Mouse (Mus musculus) ovary, postnatal 10 days (tissue): ENCODE measurements around the gene Timp1.
A peak's percentile ranks its signal among the peaks of the same experiment; 100 is the strongest.

Experiments
- DNase-seq: peaks from one replicate; pipeline ENCODE4 v3.0.0; 2022; ENCODE audit warnings: low spot score

The Timp1 gene

DNA sequence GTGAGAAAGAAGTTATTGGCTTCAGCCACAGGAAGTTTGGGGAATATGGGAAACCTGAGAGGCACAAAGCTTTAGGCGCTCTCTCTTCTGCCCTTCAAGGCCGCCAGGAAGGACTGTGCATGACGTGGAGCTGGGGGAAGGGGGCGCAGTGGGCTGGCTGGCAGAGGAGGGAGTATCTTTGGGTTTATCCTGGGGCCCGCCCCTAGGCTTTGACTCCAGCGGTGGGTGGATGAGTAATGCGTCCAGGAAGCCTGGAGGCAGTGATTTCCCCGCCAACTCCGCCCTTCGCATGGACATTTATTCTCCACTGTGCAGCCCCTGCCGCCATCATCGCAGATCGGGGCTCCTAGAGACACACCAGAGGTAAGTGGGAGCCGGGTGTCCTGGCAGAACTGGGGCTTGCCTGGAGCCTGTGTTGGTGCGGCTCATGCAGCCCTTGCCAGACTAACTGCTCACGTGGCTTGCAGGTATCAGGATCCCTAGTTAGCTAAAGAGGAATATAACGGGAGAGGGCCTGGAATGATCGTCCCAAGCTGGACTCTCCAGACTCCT is at the start of gene Timp1:
Gene Timp1 (plus strand): TSS at position 205 of the 552 bp plus-strand sequence.
- no peak for DNase-seq

DNA sequence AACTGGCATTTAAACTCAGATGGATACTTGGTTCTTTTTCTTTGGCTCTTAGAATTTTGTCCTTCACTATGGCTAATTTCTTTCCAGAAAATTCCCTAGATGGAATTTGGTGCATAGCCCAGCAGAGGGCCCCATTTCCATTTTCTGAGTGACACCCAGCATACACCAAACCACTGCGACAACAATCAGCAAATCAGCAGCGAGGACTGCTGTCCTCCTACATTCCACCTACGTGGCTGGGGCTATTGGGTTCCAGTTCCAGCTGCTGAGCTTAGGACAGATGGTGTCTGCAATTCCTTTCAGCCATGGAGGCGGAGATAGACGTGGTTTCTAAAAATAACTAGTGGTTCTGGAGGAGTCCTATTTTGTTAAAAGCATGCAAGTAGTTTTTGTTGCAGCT is 41.0 kb upstream of the Timp1 start:
- DNase-seq, result no peak

DNA sequence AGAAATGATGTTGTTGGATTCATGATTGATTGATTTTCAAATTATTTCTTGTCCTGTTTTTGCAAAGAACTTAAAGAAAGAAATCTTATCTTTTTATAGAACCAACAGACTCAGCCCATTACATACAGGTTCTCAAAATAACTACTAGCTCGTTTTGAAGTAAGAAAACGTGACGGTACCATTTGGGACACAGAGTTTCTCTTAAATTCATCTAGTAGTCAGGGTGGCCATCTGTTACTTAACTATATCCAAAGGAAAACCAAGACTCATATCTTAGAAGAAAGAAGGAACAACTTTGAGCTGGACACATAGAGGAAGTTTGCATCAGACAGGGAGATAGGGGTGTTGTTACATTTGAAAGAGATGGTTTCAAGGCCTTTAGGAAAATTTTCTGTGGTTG is 22.7 kb upstream of the Timp1 start:
- no peak for DNase-seq

GRCm38 (mm10) chrX:20847816-20848215 is 22.1 kb upstream of the Timp1 start:
- DNase-seq, result no peak

DNA sequence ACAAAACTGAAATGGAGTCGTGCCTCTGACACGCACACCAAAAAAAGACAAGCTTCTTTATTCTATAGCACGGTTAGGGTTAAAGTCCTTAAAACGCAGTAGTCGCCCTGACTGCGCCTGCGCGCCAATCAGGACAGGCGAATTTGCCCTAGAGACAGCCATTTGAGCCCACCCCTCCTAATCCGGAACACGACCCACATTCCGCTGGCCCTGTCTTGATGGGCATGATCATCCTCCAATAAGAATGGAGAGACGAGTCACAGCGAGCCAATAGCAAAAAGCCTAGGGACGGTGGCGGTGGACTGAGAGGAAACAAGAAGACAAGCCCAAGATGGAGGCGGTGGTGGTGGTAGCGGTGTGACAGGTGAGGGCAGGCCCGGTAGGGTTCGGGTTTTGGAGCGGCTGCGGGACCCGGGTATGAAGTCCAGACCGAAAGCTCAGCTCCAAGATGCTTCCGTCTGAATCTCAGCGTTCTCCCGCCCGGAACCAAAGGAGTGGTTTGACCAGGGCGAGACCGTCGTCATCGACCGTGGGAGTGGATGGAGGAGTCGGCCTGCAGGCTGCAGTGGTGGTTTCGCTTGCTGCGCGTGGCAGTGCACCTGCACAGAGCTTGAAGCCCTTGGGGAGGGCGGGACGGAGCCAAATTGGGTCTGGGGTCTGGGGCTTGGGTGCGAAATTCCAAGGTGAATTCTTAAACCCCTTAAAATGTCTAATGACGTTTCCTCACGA is 21.5 kb upstream of the Timp1 start:
- peak; percentile 57 for DNase-seq

GRCm38 (mm10) chrX:20853794-20854193 is 16.2 kb upstream of the Timp1 start:
- DNase-seq, result no peak

- DNase-seq, result no peak
Measured at GRCm38 (mm10) chrX:20861453-20862104, 8.4 kb upstream of the Timp1 start.

DNA sequence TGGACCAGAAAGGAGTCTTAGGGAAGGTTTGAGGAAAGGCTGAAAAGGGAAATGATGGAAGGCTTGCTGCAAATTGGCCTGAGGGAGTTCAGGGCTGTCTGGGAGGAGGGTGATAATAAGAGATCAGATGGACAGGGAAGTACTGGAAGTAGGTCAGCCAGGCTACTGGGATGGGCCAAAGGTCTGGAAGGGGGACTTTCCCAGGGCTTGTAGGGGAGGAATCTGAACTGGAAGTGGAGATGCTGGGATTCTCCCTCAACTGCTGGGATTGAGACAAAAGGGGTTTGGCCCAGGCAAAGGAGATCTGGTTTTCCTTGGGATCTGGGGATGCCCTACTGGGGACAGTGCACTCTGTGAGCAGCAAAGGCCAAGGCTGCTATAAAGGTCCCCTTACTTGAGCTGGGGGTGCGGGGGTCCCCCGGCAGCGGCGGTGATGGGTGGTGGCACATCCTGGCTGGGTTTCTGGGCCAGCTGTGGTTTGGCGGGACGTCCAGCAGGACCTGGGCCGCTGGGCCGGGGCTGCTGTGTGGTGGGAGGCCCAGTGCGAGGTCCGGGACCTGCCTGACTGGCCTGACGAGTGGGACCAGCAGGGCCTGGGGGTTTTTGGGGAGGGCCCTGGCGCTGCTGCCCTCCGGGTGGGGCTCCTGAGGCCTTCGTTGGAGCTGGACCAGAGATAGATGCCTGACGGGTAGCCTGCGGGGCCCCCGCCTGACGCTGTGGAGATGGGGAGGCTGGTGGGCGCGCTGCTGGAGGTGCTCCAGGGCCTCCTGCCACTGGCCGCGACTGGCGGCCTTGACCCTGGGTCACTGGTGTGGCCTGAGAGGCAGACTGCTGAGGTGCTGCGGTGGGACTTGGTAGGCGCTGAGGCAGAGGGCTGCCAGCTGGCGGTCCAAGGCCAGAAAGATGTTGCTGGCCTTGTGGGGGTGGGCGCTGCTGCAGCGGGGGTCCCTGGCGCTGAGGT is 7.6 kb upstream of the Timp1 start:
- no peak for DNase-seq

GRCm38 (mm10) chrX:20863161-20864101 is 6.5 kb upstream of the Timp1 start:
- DNase-seq, result no peak

DNA sequence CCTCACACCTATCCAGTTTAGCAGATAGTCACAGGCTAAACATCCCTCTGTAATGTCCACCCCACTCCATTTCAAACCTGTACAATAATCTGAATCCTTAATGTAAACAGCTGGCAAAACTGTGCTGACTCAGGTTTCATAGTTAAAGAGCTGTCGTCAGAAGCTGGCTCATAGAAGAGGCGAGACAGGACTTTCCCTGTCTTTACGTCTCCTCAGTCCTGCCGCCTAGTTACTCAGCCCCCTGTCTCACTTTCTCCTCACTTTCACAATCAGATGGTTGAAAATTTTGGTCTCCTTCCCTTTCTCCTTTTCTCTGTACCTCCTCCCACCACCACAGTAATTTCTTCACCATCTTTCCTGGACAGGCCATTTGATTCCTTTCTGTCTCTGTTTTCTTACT is 1.9 kb upstream of the Timp1 start:
- DNase-seq, result no peak

GRCm38 (mm10) chrX:20869203-20869602 is 763 bp upstream of the Timp1 start:
- no peak for DNase-seq

DNA sequence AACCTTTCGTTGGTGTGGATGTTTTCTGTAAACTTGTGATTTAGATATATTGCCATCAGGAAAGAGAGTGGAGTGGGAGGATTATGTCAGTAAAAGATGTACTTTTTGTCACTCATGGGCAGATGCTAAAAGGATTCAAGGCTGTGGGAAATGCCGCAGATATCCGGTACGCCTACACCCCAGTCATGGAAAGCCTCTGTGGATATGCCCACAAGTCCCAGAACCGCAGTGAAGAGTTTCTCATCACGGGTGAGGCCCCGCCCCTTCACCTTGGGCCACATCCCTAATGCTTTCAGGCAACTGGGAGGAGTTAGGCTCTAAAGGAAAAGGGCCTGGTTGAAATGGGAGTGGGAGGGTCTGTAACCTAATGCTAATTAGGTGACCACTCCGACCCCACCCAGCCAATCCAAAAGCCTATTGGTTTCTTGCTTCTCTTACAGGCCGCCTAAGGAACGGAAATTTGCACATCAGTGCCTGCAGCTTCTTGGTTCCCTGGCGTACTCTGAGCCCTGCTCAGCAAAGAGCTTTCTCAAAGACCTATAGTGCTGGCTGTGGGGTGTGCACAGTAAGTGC is 3.0 kb downstream of the Timp1 start:
- no peak for DNase-seq

DNA sequence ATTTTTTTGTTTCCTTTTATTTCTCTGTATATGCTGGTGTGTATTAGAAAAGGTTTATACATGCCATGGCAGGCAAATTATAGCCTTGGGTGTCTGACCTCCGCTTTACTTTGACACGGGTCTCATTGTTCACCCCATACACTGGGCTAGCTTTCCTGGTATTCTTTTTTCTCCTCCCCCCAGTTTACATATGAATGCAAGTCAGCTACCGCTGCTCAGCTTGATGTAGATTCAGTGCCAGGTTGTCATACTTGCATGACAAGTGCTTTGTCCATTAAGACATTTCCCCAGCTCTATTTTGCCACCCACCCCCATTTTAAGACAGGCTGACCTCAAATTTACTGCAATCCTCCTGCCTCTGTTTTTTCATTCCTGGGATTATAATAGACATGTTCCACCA is 5.3 kb downstream of the Timp1 start:
- no peak for DNase-seq

DNA sequence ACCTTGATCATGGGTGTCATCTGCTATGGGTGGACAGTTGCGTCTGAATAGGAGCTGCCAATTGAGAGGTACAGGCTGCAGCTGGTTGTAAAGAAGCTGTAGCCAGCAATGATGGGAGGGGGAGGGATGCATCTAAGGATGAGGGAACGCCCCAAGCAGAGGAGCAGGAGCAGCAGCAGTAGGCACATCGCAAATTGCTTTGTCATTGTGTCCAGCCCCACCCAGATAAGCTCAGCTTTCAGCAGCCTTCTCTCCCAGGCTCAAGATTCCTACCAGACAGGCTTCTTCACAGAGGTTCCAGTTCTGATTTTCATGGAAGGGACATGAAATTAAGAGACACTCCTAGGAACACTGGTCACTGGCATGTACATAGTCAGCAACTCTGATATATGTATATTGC is 40.1 kb downstream of the Timp1 start:
- no peak for DNase-seq

GRCm38 (mm10) chrX:20913726-20914125 is 43.8 kb downstream of the Timp1 start:
- no peak for DNase-seq

- DNase-seq, result no peak
Measured at GRCm38 (mm10) chrX:20915075-20915474, 45.1 kb downstream of the Timp1 start.

DNA sequence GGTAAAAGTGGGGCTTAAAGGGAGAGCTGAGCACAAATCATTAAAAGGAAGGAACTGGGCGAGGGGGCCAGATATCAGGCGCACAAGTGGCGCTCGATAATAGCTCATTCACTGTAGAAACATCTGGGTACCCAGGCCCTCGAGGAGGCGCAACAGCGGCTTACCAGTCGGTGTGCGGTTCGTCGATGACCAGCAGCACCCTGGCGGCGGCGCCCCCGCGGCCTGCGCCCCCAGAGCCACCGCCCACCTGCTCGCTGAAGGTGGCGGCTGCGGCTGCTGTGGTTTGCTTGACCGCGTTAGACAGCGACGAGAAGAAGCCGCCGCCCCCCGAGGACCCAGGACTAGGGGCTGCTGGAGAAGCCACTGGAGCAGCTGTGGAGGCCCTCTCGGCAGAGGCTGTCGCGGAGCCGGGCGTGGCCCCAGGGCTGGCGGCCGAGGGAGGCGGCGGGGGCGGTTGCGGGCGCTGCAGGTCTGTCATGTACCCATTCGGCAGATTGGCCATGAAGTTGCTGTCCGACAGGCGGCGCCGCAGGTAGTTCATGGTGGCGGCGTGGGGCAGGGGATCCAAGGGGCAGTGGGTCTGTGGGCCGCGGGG is 50.4 kb downstream of the Timp1 start:
- DNase-seq, result no peak

DNA sequence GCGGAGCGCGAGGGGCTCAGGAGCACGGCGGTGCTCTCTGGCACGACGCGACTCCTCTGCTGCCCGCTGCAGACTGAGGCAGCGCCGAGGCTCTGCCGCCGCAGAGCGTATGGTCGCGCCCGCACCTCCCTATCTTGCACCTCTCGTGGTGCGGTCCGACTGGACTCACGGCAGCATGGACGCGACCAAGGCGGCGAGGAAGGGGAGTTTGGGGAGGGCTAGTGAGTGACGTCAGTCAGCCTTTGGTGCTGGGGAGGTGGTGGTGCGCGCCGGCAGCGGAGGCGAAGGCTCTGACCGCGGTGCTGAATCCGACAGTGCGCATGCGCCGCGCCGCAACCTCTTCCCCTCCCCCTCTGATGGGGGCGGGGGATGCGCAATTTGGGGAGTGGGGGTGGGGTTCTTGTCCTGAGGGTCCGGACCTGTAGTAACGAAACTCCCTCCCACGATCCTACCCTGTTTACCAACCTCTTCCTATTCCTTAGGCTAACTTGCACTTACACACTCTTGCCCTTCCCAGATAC is 50.9 kb downstream of the Timp1 start, which contains the start of gene Syn1:
Gene Syn1 (minus strand): TSS at position 161 of the 521 bp plus-strand sequence.
- DNase-seq, result peak; percentile 27

GRCm38 (mm10) chrX:20921366-20921765 is 51.4 kb downstream of the Timp1 start:
- DNase-seq, result no peak

DNA sequence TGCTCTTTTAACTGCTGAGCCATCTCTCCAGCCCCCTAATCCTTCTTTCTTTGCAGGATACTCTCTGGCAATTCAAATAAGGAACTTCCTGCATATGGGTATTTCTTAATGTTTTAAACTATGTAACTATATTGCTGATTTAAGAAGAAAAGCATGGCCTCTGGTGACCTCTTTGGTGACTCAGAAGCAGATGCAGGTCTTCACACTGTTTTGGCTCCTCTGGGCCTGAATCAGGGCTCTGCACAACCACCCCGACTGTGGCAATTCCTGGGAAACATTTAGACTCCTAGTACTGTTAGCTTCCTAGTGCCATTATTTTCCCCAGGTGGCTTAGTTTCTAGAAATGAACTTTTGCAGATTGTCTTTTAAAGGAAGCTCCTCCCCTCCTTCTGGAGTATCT is 53.5 kb downstream of the Timp1 start:
- no peak for DNase-seq
